Mouse (Mus musculus) C3H10T1/2 (cell line): ENCODE data around the gene Mfn1. TPM values are rescaled to one million over a fixed set of nuclear protein-coding genes. Genes with fewer than 3 reads are reported as not detected.

Experiments used
- polyA plus RNA-seq, 2 experiments: library from polyadenylated mRNA; unstranded; fragments of >200 nt; fragmentation: generic; extraction: Trizol; gene quantifications; one replicate each; pipeline ENCODE4 v1.2.1; 2012; ENCODE audit warnings: missing spikeins in 2 of 2

The Mfn1 gene
- 10 to 100 TPM in 1 of 2 experiments, 1 to 10 TPM in 1; 1.1 to 11.0 TPM for polyA plus RNA-seq

GRCm38 (mm10) chr3:32529303-32529898 lies at the start of gene Mfn1:
Gene Mfn1, plus strand, starts transcription at chr3:32529465.

GRCm38 (mm10) chr3:32492097-32493090 lies 36.9 kb upstream of the Mfn1 start, which contains the start of gene Kcnmb3:
Gene Kcnmb3, minus strand, starts transcription at chr3:32492231.

GRCm38 (mm10) chr3:32509496-32510374 lies 19.5 kb upstream of the Mfn1 start, which contains the start of gene Zfp639:
Gene Zfp639, plus strand, starts transcription at chr3:32510259.

GRCm38 (mm10) chr3:32616331-32617052 lies 87.2 kb downstream of the Mfn1 start, which contains the start of gene Gnb4:
Gene Gnb4, minus strand, starts transcription at chr3:32616585.

Other genes starting within 250 kb of the Mfn1 start
- 10 to 100 TPM in 1 of 2 experiments, 1 to 10 TPM in 1; 5.1 to 12.4 TPM for gene Zmat3, start 163.5 kb upstream of the Mfn1 start, polyA plus RNA-seq
- 1 to 10 TPM in 1 of 2 experiments, under 1 TPM in 1; 0.51 to 7.6 TPM for gene Pik3ca, start 131.8 kb upstream of the Mfn1 start, polyA plus RNA-seq
- gene Kcnmb3, start 37.2 kb upstream of the Mfn1 start, polyA plus RNA-seq: not detected
- gene Zfp639, start 19.2 kb upstream of the Mfn1 start, polyA plus RNA-seq: 10 to 100 TPM in 1 of 2 experiments, 1 to 10 TPM in 1; 2.2 to 14.6 TPM
- gene Gnb4, start 87.1 kb downstream of the Mfn1 start, polyA plus RNA-seq: 1 to 10 TPM; 8.2 to 8.4 TPM
- gene Actl6a, start 176.8 kb downstream of the Mfn1 start, polyA plus RNA-seq: 10 to 100 TPM; 16.3 to 29.1 TPM
- gene Ndufb5, start 207.5 kb downstream of the Mfn1 start, polyA plus RNA-seq: 100 to 1,000 TPM; 104 to 174 TPM
- gene Mrpl47, start 208.1 kb downstream of the Mfn1 start, polyA plus RNA-seq: 1 to 10 TPM; 1.2 to 8.2 TPM